Mouse (Mus musculus): ENCODE results near the gene Zg16. TPM values are rescaled to one million over a fixed set of nuclear protein-coding genes. Genes with fewer than 3 reads are reported as not detected.

Zg16 gene
- polyA plus RNA-seq, 1 experiment, result not detected

DNA sequence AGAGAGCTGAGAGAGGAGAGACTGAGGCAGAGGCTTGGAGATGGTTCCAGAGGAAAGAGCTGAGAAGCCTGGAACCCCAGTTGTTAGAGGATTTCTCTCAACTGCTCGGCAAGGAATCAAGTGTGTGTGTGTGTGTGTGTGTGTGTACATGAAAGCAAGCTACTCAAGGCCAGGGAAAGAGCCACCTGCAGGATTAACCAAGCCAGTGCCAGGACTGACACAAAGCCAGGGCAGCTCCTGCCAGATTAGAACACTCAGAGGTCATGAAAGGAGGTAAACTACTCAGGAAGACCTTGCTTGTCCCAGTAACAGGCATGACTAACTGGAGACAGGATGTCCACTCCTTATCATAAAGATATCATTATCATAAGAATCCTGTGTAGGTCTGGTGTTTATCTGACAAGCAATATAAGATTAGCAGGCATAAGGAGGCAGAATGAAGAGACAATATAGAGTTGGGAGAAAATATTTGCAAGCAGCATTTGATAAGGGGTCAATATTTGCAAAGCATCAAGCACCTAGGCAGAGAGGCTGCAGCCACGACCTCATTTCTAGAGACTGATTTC lies 14.4 kb upstream of the Zg16 start:
- H3K4me3 ChIP-seq (ENCODE audit: low read depth, low read length), result no peak overlapping the region
- H3K27ac ChIP-seq (ENCODE audit: insufficient read depth, low read length), result no peak overlapping the region
- no peaks in the 10 kb centered on the region for H3K9me3 ChIP-seq (replicated peaks; ENCODE audit: control insufficient read depth, insufficient read depth, low read length, poor library complexity, severe bottlenecking)
- H3K4me1 ChIP-seq (ENCODE audit: control insufficient read depth, insufficient read depth, low read length), result peaks cover 3% of the 10 kb centered on the region
- H3K36me3 ChIP-seq (ENCODE audit: control insufficient read depth, insufficient read depth, low read length, poor library complexity, severe bottlenecking), result no peaks in the 10 kb centered on the region
- no peak for TF ChIP-seq POLR2A (IDR thresholded peaks at IDR 0.05; ENCODE audit: insufficient read depth, low read length)
- no peak for TF ChIP-seq CTCF (IDR thresholded peaks at IDR 0.05; ENCODE audit: low read depth, low read length)
- TF ChIP-seq EP300 (IDR thresholded peaks at IDR 0.05; ENCODE audit: insufficient read depth, low read depth, low read length), result no peak
- no peaks in the 10 kb centered on the region for H3K27me3 ChIP-seq (ENCODE audit: control insufficient read depth, insufficient read depth, low read length, poor library complexity, severe bottlenecking)
- H3K9ac ChIP-seq (ENCODE audit: low read depth, poor library complexity, severe bottlenecking), result no peak overlapping the region

DNA sequence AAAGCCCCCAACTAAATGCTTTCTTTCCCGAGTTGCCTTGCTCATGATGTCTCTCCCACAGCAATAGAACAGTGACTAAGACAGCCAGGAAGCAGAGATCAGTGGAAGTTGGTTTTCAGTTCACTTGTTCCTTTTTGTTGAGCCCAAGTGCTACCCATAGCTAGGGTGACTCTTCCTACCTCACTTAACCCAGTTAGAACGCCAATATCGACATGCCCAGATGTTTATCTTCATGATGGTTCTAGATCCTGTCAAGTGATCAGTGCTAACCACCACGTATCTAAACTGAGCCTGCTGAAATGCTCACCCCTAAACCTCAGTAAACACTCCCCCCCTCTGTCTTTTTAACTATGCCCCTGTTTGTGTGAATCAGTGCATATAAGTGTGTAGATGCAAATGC lies 12.4 kb upstream of the Zg16 start:
- TF ChIP-seq POLR2A (IDR thresholded peaks at IDR 0.05; ENCODE audit: insufficient read depth, low read length) (no peak), CTCF (IDR thresholded peaks at IDR 0.05; ENCODE audit: low read depth, low read length) (no peak), EP300 (IDR thresholded peaks at IDR 0.05; ENCODE audit: insufficient read depth, low read depth, low read length) (no peak)
- Histone ChIP-seq H3K27me3 (ENCODE audit: control insufficient read depth, insufficient read depth, low read length, poor library complexity, severe bottlenecking) (no peaks in the 10 kb centered on the region), H3K9me3 (replicated peaks; ENCODE audit: control insufficient read depth, insufficient read depth, low read length, poor library complexity, severe bottlenecking) (no peaks in the 10 kb centered on the region), H3K27ac (ENCODE audit: insufficient read depth, low read length) (no peak overlapping the region), H3K9ac (ENCODE audit: low read depth, poor library complexity, severe bottlenecking) (no peak overlapping the region), H3K4me1 (ENCODE audit: control insufficient read depth, insufficient read depth, low read length) (no peaks in the 10 kb centered on the region), H3K36me3 (ENCODE audit: control insufficient read depth, insufficient read depth, low read length, poor library complexity, severe bottlenecking) (no peaks in the 10 kb centered on the region), H3K4me3 (ENCODE audit: low read depth, low read length) (no peak overlapping the region)

DNA sequence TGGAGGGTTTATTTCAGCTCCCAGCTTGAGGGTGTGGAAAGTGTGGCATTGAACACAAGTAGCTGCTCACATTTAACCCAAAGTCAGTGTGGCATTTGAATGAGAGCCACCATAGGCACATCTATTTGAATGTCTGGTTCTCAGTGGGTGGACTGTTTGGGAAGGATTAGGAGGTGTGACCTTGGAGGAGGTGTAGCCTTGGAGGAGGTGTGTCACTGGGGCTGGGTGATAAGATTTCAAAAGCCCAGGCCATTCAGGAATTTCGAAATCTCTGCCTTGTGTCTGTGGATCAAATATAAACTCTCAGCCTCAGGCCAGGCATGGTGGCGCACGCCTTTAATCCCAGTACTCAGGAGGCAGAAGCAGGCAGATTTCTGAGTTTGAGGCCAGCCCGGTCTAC lies 11.8 kb upstream of the Zg16 start:
- Histone ChIP-seq H3K4me1 (ENCODE audit: control insufficient read depth, insufficient read depth, low read length) (no peaks in the 10 kb centered on the region), H3K9me3 (replicated peaks; ENCODE audit: control insufficient read depth, insufficient read depth, low read length, poor library complexity, severe bottlenecking) (no peaks in the 10 kb centered on the region), H3K4me3 (ENCODE audit: low read depth, low read length) (no peak overlapping the region), H3K36me3 (ENCODE audit: control insufficient read depth, insufficient read depth, low read length, poor library complexity, severe bottlenecking) (no peaks in the 10 kb centered on the region), H3K27me3 (ENCODE audit: control insufficient read depth, insufficient read depth, low read length, poor library complexity, severe bottlenecking) (no peaks in the 10 kb centered on the region), H3K9ac (ENCODE audit: low read depth, poor library complexity, severe bottlenecking) (no peak overlapping the region), H3K27ac (ENCODE audit: insufficient read depth, low read length) (no peak overlapping the region)
- TF ChIP-seq CTCF (IDR thresholded peaks at IDR 0.05; ENCODE audit: low read depth, low read length) (no peak), EP300 (IDR thresholded peaks at IDR 0.05; ENCODE audit: insufficient read depth, low read depth, low read length) (no peak), POLR2A (IDR thresholded peaks at IDR 0.05; ENCODE audit: insufficient read depth, low read length) (no peak)

DNA sequence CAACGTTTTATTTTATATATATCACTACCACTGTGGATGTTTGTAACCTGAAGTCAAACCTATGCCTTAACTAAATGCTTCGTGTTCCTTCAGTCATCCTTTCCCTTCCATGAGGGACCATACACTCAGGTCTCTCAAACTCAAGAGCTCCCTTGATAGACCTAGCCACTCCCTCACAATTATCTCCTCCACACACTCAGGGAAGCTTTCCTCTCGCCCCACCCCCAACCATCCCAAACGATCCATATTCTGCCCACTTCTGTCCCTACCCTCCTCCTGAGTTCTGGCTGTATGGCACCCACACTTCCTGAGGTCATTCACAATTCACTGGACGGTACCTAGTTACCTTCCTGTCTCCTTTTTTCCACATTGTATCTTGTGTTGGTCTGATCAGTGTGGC lies 11.4 kb upstream of the Zg16 start:
- no peak overlapping the region for H3K27ac ChIP-seq (ENCODE audit: insufficient read depth, low read length)
- H3K4me3 ChIP-seq (ENCODE audit: low read depth, low read length), result no peak overlapping the region
- no peaks in the 10 kb centered on the region for H3K9me3 ChIP-seq (replicated peaks; ENCODE audit: control insufficient read depth, insufficient read depth, low read length, poor library complexity, severe bottlenecking)
- no peaks in the 10 kb centered on the region for H3K4me1 ChIP-seq (ENCODE audit: control insufficient read depth, insufficient read depth, low read length)
- H3K9ac ChIP-seq (ENCODE audit: low read depth, poor library complexity, severe bottlenecking), result no peak overlapping the region
- H3K36me3 ChIP-seq (ENCODE audit: control insufficient read depth, insufficient read depth, low read length, poor library complexity, severe bottlenecking), result no peaks in the 10 kb centered on the region
- no peak for TF ChIP-seq POLR2A (IDR thresholded peaks at IDR 0.05; ENCODE audit: insufficient read depth, low read length)
- TF ChIP-seq CTCF (IDR thresholded peaks at IDR 0.05; ENCODE audit: low read depth, low read length), result no peak
- no peak for TF ChIP-seq EP300 (IDR thresholded peaks at IDR 0.05; ENCODE audit: insufficient read depth, low read depth, low read length)
- no peaks in the 10 kb centered on the region for H3K27me3 ChIP-seq (ENCODE audit: control insufficient read depth, insufficient read depth, low read length, poor library complexity, severe bottlenecking)

DNA sequence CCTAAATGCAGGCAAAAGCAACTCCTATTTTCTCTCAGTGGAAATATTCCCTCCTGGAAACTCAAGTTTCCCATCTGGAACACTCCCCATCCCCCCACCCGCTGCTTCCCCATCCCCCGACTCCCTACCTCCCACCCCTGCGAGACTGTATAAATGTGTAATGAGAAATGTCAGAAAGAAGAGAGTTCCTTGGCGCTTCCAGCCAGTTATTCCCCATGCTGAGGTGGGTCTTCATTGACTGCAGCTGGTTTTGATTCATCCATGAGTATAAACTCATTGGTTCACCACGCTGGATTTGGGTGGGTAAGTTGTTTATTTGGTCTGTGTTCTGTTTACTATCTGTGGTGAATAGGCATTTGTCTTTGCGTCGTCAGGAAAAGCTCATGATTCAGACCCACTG lies 9.3 kb upstream of the Zg16 start:
- TF ChIP-seq EP300 (IDR thresholded peaks at IDR 0.05; ENCODE audit: insufficient read depth, low read depth, low read length) (no peak), POLR2A (IDR thresholded peaks at IDR 0.05; ENCODE audit: insufficient read depth, low read length) (no peak), CTCF (IDR thresholded peaks at IDR 0.05; ENCODE audit: low read depth, low read length) (no peak)
- no peaks in the 10 kb centered on the region for H3K9me3 ChIP-seq (replicated peaks; ENCODE audit: control insufficient read depth, insufficient read depth, low read length, poor library complexity, severe bottlenecking)
- no peaks in the 10 kb centered on the region for H3K4me1 ChIP-seq (ENCODE audit: control insufficient read depth, insufficient read depth, low read length)
- no peaks in the 10 kb centered on the region for H3K36me3 ChIP-seq (ENCODE audit: control insufficient read depth, insufficient read depth, low read length, poor library complexity, severe bottlenecking)
- H3K4me3 ChIP-seq (ENCODE audit: low read depth, low read length), result no peak overlapping the region
- no peak overlapping the region for H3K27ac ChIP-seq (ENCODE audit: insufficient read depth, low read length)
- no peaks in the 10 kb centered on the region for H3K27me3 ChIP-seq (ENCODE audit: control insufficient read depth, insufficient read depth, low read length, poor library complexity, severe bottlenecking)
- H3K9ac ChIP-seq (ENCODE audit: low read depth, poor library complexity, severe bottlenecking), result no peak overlapping the region

DNA sequence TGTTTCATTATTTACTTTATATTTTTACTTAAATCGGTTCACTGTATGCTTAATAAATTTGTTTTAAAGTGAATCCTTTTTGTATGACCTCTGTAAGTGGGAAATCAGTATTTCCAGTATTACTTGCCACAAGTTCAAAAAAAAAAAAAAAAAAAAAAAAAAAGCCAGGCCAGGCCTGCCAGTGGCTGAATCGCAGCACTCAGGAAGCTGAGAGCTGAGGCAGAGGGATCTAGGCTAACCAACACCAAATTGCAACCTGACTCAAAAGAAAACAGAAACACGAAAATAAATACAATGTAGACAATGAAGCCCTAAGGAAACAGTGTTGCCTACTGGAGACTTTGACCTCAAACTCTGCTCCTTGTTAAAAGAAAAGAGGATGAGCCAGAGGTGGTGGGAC lies 6.8 kb upstream of the Zg16 start:
- no peaks in the 10 kb centered on the region for H3K36me3 ChIP-seq (ENCODE audit: control insufficient read depth, insufficient read depth, low read length, poor library complexity, severe bottlenecking)
- no peak overlapping the region for H3K9ac ChIP-seq (ENCODE audit: low read depth, poor library complexity, severe bottlenecking)
- H3K27ac ChIP-seq (ENCODE audit: insufficient read depth, low read length), result no peak overlapping the region
- no peaks in the 10 kb centered on the region for H3K27me3 ChIP-seq (ENCODE audit: control insufficient read depth, insufficient read depth, low read length, poor library complexity, severe bottlenecking)
- no peaks in the 10 kb centered on the region for H3K4me1 ChIP-seq (ENCODE audit: control insufficient read depth, insufficient read depth, low read length)
- TF ChIP-seq POLR2A (IDR thresholded peaks at IDR 0.05; ENCODE audit: insufficient read depth, low read length) (no peak), CTCF (IDR thresholded peaks at IDR 0.05; ENCODE audit: low read depth, low read length) (no peak), EP300 (IDR thresholded peaks at IDR 0.05; ENCODE audit: insufficient read depth, low read depth, low read length) (no peak)
- no peaks in the 10 kb centered on the region for H3K9me3 ChIP-seq (replicated peaks; ENCODE audit: control insufficient read depth, insufficient read depth, low read length, poor library complexity, severe bottlenecking)
- H3K4me3 ChIP-seq (ENCODE audit: low read depth, low read length), result no peak overlapping the region

Measured in ES-Bruce4 (cell line).